Mouse (Mus musculus): ENCODE results near the gene Hist2h4. TPM values are rescaled to one million over a fixed set of nuclear protein-coding genes. Genes with fewer than 3 reads are reported as not detected.
A peak's percentile ranks its signal among the peaks of the same experiment; 100 is the strongest.
"Not testable (repeated sequence)": the region's sequence is repeated elsewhere in the genome, so short reads cannot be mapped to it uniquely, and the experiment has no call there.

Gene Hist2h4
- polyA plus RNA-seq (2012; rRNA removed): 3.3 and 3.9 TPM in 2 replicates

DNA sequence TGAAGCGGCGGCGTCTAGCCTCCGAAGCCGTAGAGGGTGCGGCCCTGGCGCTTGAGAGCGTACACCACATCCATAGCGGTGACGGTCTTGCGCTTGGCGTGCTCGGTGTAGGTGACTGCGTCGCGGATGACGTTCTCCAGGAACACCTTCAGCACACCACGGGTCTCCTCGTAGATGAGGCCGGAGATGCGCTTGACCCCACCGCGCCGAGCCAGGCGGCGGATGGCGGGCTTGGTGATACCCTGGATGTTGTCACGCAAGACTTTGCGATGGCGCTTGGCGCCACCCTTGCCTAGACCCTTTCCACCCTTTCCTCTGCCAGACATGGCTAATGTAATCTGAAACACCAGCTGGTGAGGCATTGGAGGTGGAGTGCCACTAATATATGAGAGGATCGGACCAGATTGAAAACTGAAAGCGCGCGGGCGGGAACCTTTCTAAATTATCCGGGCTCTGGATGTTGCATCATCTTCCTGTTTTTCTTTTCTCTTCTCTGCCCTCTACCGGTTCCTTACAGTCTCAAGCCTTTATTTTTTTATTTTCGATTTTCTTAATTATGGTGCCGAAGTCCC, at the start of gene Hist2h4:
Gene Hist2h4 (minus strand): TSS at position 333 of the 572 bp plus-strand sequence.
- DNase-seq (ENCODE audit: extremely low spot score in 1 of 2, low spot score in 1 of 2): peak; percentile 97 to 100

DNA sequence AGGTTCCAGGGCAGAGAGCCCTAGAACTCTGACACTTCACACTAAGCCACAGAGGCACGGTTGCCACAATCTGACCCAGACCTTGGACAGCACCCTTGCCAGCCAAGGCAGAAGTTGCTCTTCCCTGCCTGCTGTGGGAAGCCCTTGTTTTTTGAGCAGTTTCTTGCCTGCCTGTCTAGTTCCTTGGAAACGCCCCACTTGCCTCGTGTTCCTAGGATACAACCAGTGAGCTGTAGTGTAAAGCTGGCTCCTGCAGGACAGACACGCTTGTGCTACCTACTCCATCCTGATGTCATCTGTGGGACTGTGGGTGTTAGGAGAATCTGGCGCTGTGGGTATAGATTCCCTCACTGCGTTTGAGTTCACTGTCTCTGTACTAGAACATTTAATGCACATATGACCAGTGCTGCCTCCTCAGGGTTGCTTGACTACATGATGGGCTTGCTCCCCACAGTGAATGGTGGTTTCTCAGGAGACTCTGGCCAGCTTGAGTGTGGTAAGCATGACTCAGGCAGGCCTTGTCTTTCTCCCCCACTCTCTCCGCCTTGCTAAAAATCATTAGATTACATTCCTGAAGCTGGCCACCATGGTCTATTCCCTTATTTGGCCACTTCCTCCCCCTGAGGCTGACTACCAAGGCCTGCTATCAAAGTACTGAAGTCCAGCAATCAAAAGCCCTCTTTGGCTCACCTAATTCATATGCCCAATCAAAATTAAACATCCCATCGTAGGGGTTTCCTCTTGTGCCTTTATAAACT, 49.4 kb upstream of the Hist2h4 start:
- DNase-seq (ENCODE audit: extremely low spot score in 1 of 2, low spot score in 1 of 2): peak; percentile 19 to 47

DNA sequence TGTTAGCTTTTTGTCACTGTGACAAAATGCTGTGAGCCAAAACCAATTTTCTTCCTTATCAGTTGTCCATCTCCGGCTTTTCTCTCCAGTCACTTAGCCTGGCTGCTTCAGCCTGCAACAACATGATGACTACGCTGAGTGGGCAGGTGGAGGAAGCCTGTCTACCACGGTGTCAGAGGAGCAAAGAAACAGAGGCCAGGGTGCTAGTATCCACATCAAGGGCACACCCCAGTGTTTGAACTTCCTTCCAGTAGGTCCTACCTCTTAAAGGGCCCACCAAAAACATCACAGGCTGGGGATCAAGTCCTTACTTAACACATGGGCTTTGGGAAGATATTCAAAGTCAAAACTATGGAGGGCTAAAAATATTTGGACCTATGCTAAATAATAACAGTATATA, 46.3 kb upstream of the Hist2h4 start:
- DNase-seq (ENCODE audit: extremely low spot score in 1 of 2, low spot score in 1 of 2): no peak

DNA sequence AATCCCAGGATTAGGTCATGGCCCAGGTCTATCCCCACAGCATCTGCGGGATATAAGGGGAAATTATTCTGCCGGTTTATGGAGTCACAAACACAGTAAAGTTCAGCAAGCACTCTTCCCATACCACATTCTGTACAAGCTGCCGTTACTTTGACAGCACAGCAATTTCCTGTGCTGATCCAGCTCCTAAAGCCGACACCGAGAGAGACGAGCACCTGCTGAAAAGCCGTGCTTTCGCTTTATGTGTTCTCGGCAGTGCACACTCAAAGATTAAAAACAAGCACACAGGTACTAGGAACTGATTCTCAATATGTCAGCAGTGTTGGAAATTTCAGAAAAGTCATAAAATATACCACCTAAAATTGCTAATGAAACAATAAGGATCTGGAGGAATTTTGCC, 43.4 kb upstream of the Hist2h4 start:
- DNase-seq (ENCODE audit: extremely low spot score in 1 of 2, low spot score in 1 of 2): no peak

DNA sequence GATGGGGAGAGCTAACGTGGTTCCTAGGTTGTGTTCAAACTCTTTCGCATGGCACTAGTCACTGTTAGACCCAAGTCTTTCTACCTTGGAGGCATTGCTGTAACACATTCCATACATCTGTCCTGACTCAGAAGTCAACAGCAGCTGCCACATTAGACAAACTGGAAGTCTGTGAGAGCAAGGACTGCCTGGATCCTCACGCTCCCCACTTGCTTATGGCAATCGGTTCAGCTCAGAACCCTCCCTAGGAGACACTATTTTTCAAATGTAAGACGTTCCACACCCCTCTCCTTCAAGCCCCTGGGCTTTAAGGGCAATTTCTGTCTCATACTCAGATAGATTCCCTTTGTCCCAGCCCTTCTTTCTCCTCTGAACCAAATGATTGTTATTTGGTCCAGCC, 39.0 kb upstream of the Hist2h4 start:
- DNase-seq (ENCODE audit: extremely low spot score in 1 of 2, low spot score in 1 of 2): no peak

DNA sequence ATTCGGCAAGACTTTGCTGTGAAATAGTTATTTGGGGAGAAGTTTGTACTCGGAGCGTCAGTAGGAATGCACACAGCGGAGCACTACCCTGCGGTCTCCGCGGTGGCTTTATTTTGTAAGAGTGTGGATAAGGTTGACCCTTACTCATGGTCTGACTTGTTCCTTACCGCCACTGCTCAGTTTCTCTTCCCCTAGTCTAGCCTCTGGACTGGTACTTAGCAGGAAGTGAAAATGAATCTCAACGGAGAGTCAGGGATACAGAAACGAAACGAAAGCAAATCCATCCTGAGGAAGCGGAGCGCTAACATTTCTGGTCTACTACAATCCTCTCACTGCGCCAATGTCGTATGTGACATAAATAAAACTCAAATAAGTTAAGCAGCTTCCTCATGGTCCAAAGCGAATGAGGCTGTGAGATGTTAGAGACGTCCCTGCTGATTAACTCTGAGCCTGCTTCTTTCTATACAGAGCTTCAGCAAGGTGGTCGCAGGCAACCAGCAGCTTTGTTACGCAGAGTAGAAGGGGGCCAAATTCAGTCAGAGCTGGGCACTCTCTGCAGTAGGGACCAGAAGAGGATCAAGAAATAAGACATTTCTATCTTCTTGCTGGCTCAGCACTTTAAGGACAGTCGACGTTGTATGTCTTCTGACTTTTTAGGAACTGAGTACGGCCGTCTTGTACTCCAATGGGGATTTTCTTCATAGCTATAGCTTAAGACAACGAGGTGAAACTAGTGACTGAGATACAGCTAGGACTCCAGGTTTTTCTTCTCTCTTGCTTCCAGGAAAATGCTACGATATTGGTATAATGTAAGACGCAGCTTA, 37.8 kb upstream of the Hist2h4 start:
- DNase-seq (ENCODE audit: extremely low spot score in 1 of 2, low spot score in 1 of 2): no peak

DNA sequence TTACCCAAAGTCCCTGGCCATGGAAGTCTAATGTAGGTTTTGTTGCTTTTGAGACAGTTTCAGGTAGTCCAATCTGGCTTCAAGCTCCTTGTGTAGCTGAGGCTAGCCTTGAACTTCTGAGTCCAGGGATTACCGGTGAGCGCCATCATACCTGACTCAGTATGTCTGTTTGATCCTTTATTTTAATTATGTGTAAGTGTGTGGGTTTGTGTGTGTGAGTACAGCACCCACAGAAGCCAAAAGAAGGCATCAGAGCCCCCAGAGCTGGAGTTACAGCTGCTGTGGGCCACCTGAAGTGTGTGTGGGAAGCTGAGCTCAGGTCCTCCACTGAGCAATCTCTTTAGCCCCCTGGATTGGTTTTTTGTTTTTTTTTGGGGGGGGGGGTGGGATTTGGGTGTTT, 36.5 kb upstream of the Hist2h4 start:
- no peak for DNase-seq (ENCODE audit: extremely low spot score in 1 of 2, low spot score in 1 of 2)

DNA sequence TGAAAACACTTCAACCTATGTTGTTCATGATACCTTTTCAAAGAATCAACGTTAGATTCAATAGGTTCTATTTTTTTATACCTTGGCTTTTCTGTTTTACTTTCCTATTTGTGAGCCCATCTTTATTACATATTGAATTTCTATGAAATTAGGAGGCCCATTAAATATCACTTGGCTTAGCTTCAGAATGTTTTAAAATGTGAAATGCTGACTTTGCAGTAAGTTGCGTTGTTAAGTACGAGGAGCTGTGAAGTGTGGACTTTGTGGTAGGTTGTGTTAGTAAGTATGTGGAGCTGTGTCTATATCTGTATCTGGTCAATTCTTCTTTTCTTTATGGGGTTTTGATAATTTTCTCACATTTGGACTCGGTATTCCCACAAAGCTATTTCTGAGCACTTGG, 35.2 kb upstream of the Hist2h4 start:
- no peak for DNase-seq (ENCODE audit: extremely low spot score in 1 of 2, low spot score in 1 of 2)

DNA sequence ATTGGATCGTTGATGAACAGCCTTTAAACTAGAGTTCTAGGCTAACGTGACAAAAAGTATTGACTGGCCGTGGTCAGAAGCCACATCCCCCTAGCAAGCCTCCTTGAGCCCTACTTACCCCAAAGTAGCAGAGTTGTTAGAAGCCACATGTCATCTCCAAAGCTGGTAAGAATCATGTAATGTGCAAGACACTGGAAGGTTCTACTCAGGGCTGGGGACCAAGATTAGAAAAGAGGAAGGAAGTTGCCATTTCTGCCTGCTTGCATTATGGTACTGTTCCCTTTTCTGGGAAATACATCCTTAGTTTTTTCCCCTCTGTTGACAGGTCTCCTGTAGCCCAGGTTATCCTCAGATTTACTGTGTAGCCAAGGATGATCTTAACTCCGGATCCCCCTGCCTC, 30.7 kb upstream of the Hist2h4 start, which contains the start of gene Fcgr1:
Gene Fcgr1 (minus strand): TSS at position 183 of the 400 bp plus-strand sequence.
- DNase-seq (ENCODE audit: extremely low spot score in 1 of 2, low spot score in 1 of 2): no peak

DNA sequence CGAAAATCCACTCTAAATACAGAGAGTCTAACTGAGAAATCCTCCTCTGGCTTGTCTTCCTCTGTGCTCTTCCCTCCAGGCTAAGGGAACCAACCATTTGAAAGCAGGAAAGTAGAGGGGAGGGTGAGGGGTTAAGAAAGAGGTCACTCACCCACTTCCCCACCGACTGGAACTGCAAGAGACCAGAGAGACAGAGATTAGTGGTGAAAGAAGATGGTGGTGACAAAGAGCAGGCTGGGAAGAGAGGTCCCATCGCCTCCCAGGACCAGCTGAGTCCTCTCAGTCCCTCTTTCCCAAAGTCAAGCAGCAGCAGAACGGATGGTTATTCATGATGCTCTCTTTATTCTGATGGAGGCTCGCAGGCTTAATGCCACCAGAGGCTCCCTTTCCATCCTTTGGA, 30.3 kb upstream of the Hist2h4 start:
- no peak for DNase-seq (ENCODE audit: extremely low spot score in 1 of 2, low spot score in 1 of 2)

DNA sequence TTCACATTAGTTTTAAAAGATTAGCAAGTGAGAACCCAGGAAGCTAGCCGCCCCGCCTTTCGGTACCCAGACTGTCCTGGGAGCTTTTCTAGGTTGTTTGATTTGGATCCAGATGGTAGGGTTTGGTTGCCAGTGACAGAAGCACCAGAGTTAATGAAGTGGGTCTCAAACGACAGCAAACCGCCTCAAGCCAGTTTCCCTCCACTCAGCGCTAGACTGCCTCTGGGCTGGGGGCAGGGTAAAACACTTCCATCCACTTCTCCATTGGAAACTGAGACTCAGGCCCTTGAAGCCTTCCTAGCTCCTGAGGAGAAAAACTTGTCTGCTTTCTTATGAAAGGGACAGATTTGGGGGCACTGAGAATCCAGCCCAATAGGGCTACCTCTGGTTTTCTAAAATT, 29.5 kb upstream of the Hist2h4 start:
- no peak for DNase-seq (ENCODE audit: extremely low spot score in 1 of 2, low spot score in 1 of 2)

DNA sequence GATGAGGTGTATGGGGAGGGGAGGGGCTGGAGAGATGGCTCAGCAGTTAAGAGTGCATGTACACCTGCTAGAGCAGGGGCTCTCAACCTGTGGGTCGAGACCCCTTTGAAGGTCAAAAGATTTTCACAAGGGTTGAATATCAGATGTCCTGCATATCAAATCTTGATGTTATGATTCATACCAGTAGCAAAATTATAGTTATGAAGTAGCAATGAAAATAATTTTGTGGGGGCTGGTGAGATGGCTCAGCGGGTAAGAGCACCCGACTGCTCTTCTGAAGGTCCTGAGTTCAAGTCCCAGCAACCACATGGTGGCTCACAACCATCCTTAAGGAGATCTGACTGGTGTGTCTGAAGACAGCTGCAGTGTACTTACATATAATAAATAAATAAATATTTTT, 27.6 kb upstream of the Hist2h4 start:
- not testable (repeated sequence) for DNase-seq (ENCODE audit: extremely low spot score in 1 of 2, low spot score in 1 of 2)

DNA sequence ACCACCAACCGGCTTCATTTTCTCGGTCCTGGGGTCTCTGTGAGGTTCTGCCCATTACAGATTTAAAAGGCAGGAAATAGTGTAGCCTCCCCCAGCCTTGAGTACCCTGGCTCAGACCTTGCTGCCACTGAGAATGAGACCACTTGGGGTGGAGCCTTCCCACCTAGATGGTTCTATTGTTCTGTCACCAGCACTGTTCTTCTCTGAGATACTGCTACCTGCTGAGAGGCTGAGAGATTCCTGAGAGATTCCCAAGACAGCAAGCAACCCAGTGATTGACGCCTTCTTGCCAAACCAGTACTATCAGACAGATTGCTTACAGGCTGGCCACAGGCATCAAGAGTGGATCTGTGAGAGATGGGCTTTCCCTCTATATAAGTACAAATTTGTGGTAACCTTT, 26.1 kb upstream of the Hist2h4 start:
- no peak for DNase-seq (ENCODE audit: extremely low spot score in 1 of 2, low spot score in 1 of 2)

DNA sequence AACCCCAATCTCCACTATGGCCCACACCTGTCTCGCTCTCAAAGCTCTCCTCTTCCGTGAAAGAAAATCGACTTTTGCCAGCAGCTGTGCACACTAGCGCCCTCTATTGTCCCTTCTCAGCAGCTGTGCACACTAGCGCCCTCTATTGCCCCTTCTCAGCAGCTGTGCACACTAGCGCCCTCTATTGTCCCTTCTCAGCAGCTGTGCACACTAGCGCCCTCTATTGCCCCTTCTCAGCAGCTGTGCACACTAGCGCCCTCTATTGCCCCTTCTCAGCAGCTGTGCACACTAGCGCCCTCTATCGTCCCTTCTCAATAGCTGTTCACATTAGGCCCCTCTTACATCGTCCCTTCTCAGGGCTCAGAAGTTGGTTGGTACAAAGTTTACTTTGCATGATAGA, 24.2 kb upstream of the Hist2h4 start:
- not testable (repeated sequence) for DNase-seq (ENCODE audit: extremely low spot score in 1 of 2, low spot score in 1 of 2)

DNA sequence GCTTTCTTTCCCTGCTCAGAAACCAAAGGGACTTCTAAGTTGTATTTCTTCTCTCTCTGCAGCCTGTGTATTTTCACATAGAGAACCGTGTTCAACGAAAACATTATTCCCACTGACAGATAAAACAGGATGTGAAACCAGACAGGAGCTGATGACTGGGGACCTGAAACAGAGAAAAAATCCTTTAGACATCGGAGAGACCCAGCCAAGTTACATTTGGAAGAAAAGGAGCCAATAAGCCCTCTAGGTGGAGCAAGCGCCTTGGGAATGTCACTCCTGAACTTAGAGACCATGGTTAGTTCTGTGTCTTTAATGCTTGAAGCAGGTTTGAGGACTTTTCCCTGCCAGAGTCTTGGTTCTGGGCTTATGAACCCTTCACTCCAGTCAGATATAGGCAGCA, 21.3 kb upstream of the Hist2h4 start:
- peak in 1 of 2 experiments; percentile 73 for DNase-seq (ENCODE audit: extremely low spot score in 1 of 2, low spot score in 1 of 2)

DNA sequence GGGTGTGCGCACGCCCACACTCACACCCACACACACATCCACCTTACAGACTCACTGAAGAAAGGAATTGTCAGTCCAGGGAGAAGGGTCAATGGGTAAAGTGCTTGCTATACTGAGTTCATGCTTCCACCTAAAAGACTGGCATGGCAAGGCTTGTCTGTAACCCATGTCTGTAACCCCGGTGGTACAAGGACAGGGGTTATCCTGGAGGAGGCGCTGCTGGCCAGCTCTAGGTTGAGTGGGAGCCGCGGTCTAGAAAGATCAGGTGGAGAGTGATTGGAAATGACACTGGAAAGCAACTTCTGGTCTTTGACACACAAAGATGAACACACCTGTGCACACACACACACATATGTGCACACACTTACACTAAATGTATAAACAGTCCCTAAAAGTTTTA, 17.5 kb upstream of the Hist2h4 start:
- no peak for DNase-seq (ENCODE audit: extremely low spot score in 1 of 2, low spot score in 1 of 2)

DNA sequence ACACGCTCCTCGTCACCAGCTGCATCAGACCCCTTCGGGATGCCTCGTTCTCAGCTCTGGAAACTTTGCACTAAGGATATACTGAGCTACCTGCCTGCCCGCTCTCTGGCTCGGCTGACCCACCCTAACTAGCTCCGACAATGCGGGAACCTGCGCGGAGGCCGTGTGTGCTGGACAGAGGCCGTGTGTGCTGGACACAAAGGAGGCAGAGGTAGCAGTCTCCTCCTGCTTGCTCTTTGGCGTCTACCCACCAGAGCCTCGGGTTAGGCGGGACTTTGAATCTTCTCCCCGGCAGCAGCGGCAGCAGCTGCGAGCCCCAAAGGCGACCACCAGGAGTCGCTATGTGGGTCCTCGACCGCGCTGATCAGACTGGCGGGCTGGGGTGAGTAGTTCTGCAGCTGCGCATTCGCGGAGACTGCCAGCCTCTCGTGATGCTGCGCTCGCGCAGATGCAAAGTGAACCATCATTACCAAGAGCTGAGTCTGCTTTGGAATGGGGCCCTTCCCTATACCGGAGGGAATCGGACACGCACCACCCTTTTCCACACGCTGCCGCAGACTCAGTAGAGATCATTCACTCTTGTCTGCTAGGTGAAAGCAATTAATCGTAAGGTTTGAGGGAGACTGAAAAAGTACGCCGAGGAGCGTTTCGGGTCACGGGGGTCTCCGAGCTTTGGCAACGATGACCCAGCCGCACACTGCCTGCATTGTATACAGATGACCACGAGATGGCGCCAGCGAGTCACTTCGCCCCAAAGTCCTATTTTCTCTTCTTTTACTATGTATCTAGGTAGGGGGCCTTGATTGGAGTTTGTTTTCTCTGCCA, 14.9 kb upstream of the Hist2h4 start:
- DNase-seq (ENCODE audit: extremely low spot score in 1 of 2, low spot score in 1 of 2): peak; percentile 86 to 95

DNA sequence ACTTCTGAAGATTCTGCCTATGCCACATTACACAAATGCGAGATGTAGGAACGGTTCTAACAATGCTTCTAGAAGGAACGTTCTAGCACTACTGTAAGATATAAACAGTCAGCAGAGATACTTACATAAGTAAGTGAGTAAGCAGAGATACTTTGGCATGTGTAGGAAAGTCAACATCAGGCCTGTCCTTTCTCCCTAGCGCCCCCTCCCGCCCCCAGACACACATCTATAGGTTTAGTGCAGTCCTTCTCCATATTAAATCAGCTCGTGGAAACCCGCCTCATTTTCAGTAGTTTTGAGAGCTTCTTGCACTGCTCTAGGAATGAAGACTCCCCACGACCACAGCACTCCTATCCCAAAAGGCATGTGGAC, 14.3 kb upstream of the Hist2h4 start:
- DNase-seq (ENCODE audit: extremely low spot score in 1 of 2, low spot score in 1 of 2): peak in 1 of 2 experiments; percentile 62

DNA sequence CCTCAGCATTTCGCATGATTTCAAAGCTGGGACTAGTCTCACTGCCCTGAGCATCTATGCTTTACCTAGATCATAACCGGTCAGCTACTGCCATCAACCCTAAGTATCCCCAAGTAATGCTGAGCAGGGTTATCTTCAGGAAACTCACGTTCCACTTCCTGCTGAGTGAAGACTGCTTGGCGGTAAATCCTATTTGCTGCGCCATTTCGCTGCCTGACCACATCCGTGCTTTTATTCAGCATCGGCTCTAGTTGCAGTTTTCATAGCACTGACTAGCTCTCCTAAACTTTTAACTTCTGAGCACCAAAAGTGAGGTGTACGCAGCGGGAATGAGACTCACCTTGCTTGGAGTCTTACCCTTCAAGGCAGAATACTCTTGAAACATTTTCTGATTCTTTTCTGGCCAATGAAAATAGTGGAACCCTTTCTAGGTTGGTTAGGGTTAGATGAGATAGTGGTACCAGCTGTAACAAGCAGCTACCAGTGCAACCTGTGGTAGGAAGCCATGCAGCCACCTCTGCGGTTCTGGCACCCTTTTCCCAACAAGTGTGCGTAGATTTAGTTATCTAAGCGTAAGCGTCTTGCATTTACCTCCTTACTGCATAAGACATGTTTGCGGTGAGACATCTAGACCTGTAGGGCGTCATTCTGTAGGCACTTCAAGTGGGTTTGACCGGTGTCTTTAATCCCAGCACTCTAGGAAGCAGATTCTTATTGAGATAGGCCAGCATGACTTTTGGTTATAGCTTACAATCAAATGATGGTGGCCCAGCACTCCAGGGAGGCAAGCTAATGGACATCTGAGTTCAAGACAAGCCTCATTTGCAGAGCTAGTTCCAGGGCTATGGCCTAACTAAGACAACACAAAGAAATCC, 10.7 kb upstream of the Hist2h4 start:
- no peak for DNase-seq (ENCODE audit: extremely low spot score in 1 of 2, low spot score in 1 of 2)
